Comparison of ENCODE assay signal across 1 mouse cellular context in genomic region chr17:35843514-35843913, GRCm38 (mm10).
TF ChIP-seq lines count a peak whose summit lies in the region.

No protein-coding gene starts in this region.

TF ChIP-seq in CH12.LX, 34 proteins besides CTCF, POLR2A, EP300 and RAD21:
- TF ChIP-seq TCF12 (IDR thresholded peaks at IDR 0.05; ENCODE audit: low read depth, low read length) (no peak), SMC3 (IDR thresholded peaks at IDR 0.05; ENCODE audit: low read depth, low read length) (peak; percentile 43)
